Mouse (Mus musculus) left cerebral cortex, adult 2 months (tissue): ENCODE measurements around the gene Fermt3. TPM values are rescaled to one million over a fixed set of nuclear protein-coding genes. Genes with fewer than 3 reads are reported as not detected.

Experiments
- DNase-seq, 2 experiments: peaks; one replicate each; pipeline ENCODE4 v3.0.0; 2021 to 2022; ENCODE audit warnings: low spot score in 2 of 2, mixed read lengths in 1 of 2; ENCODE audit errors: extremely low spot score in 1 of 2
- H3K27ac ChIP-seq: fragments of 200-600 bp; 2 replicates; pipeline ENCODE4 v1.8.1; 2022
- H3K4me3 ChIP-seq: fragments of 200-600 bp; 2 replicates; pipeline ENCODE4 v1.8.1; 2022
- CTCF ChIP-seq: fragments of 200-600 bp; IDR thresholded peaks from 2 replicates; pipeline ENCODE4 v1.8.1; 2022; ENCODE audit warnings: antibody characterized with exemption, mild to moderate bottlenecking, moderate library complexity
- intact Hi-C: fragments of 180-260 bp; cut with DNase I; formaldehyde crosslinking; loops from one replicate; pipeline ENCODE4 v1.15.1; 2025
- total RNA-seq, 2 experiments: library from RNA; stranded (reverse); gene quantifications; 2 replicates each; pipeline ENCODE4 v1.2.3; 2021

The Fermt3 gene
- total RNA-seq, 2 experiments from 2014 or later: 3.6 to 4.8 TPM

DNA sequence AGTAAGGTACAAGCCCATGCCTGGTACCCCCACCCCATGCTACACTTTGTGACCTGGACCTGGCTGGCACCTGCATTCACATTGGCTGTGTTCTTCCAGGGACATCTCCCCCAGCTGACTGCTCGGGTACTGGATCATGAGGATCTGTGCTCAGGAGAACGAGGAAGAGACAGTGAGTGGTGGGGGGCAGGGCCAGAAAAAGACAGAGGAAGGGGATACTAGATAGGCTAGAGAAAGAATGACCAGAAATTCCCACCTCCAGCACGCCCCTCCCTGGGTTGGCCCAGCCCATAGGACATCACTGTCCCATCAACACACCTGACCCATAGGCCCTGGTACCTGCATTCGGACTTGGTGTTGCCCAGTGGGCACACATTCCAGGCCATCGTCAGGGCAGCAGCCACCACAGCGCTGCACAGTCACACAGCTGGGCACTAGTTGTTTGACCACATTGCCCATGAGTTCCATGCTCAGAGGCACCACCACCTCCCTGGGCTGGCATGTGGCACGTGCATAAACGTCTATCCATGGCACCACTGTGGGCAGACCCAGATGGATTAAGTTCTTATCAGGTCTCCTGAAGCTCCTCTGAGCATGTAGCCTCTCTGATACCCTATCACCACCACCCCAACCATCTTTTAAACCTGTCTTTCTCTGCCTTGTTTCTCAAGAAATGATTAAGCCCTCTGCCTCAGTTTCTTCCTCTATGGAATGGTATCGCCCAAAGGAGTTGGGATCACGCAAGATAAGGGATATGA is 33.1 kb downstream of the Fermt3 start:
- TF ChIP-seq CTCF: no peak
- intact Hi-C loops: no loop called here
- DNase-seq: no peak
- Histone ChIP-seq H3K4me3 (peak overlapping the region; percentile 78), H3K27ac (peak overlapping the region; percentile 97)

DNA sequence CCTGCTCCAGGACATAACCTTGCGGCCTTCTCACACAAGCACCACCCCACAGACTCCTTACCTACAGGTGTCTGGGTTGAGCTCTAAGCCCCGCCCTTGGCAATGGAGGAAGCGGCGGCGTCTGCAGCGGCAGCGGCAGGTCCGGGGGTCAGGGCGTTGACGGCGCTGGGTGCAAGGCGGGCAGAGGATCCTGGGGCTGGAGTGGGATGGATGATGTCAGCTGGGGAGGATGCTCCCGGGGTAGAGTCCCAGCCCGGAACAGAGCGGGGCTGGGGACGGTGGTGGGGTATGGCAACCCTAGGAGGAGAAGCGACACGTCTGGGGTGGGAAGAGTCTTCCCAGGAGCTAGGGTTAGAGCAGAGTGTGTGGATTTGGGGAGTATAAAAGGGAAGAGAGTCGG is 34.0 kb downstream of the Fermt3 start:
- H3K4me3 ChIP-seq: no peak overlapping the region
- intact Hi-C loops: no loop called here
- no peak for DNase-seq
- no peak for TF ChIP-seq CTCF
- H3K27ac ChIP-seq: no peak overlapping the region

DNA sequence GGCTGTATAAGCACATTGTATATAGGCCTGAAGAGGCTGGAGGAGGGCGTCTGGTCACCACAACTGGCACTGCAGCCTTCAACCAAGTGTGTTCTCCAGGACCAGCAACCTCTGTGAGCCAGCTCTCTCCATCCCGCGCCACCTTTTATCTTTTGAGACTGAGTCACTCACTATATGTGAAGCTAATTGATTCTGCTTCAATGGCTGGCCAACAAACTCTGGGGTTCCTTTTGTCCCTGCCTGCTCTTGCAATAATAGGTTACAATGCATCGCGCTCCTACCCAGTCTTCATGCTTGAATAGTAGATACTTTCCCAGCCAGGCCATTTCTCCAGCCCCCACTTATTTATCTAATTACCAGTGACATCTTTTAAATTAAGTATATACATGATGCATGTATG is 35.6 kb downstream of the Fermt3 start:
- Histone ChIP-seq H3K27ac (no peak overlapping the region), H3K4me3 (no peak overlapping the region)
- intact Hi-C loops: no loop called here
- no peak for TF ChIP-seq CTCF
- DNase-seq: no peak

DNA sequence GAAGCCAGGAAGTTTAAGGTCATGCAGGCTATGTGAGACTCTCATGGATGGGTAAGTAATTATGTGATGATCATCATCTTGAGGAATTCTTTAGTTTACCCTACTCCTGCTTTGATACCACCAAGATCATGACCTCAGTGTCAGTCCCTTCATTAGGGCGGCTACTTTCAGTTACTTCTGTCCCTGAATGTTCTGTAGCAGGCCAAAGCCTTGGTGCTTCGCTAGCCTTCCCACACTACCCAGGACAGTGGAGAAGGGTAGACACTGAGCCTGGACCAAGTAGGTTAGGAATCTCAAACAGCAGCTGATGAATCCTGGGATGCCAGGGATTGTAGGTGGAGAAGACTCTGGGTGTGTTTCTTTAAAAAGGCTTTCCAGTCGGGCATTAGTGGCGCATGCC is 37.8 kb downstream of the Fermt3 start:
- no peak for DNase-seq
- no peak overlapping the region for H3K4me3 ChIP-seq
- no peak overlapping the region; the same call in 1 of the 2 replicates for H3K27ac ChIP-seq
- intact Hi-C loops: no loop called here
- no peak for TF ChIP-seq CTCF

DNA sequence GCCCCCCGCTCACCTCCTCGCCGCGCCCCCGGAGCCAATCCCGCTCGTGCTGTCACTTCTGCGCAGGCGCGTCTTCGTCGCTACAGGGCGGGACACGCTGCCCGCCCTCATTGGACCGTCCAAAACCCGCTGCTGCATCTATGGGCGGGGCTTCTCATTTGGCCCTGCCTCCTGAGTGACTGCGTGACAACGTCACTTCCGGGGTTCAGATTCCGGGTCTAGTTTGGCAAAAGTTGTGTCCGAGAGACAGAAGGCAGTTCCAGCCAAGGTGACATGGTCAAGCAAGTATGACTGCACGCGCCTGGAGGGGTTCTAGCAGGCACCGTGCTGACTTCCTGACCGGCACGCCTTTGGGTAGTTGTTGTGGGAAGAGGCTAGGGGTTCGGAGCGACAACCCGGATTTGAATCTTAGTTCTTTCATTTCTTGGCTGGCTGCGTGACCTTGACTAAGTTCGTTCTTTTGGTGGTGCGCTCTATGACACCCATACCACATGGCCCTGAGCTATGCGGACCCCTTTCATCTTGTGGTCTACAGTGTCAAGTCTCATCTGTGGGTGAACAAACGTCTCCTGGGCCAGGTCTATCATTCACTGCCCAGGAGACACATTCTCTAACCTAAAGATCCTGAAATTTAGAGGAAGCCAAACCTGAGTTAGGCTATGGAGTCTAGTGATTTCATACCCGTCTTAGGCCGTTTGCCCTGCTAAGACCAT is 38.7 kb downstream of the Fermt3 start, which contains the start of gene Fkbp2:
Fkbp2 (minus strand) TSS at position 121 of the 713 bp plus-strand sequence.
- DNase-seq: peak; percentile 97 to 98
- Histone ChIP-seq H3K4me3 (peak within 1 kb of the TSS; percentile 91), H3K27ac (peak within 1 kb of the TSS; percentile 99)
- intact Hi-C loops: no loop called here
- no peak for TF ChIP-seq CTCF

DNA sequence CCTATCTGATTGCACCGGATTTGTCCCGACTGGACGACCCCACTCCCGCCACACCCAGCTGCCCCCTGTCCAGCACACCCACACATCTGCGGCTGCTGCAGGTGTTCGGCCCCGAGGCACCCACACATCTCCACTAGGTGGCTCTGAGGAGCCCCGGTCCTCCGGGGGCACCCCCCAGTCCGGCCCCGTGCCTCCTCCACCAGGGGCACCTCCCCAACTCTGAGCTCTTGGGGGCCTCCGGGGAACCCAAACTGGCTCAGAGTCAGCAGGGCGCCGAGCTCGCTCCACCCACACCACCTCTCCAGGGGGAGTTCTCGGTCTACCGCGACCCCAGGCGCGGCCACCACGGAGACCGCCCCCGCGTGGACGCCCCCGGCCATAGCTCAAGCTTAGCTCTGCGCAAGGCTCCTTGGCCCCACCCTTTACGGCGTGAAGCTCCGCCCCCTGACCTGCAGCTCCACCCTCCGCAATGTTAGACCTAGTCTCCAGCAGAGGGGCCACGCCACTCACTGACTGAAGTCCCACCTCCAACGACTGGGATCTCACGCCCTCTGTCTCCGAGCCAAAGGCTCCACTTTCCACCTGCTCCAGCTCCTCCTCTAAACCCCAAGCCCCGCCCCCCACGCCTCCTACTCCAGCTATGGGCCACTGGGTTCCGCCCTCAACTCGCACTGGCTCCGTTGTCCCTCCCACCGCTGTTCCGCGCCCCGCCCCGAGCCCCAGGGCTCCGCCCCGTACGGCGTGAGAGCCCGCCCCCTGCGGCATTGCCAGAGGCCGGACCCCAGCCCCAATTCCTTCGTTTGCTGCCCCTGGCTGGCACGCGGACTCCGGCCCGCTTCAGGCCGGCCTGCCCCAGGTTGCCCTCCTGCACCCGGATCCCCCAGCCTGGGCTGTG is 39.5 kb downstream of the Fermt3 start:
- Histone ChIP-seq H3K4me3 (peak overlapping the region; percentile 91), H3K27ac (peak overlapping the region; percentile 99)
- peak; percentile 66 for TF ChIP-seq CTCF
- intact Hi-C loops: loop anchor here (2.0 to 5.0 kb wide), 2 partner anchors 37 to 57 kb away; partner anchors contain the start of genes Bad and Gpr137
- peak; percentile 98 to 100 for DNase-seq

DNA sequence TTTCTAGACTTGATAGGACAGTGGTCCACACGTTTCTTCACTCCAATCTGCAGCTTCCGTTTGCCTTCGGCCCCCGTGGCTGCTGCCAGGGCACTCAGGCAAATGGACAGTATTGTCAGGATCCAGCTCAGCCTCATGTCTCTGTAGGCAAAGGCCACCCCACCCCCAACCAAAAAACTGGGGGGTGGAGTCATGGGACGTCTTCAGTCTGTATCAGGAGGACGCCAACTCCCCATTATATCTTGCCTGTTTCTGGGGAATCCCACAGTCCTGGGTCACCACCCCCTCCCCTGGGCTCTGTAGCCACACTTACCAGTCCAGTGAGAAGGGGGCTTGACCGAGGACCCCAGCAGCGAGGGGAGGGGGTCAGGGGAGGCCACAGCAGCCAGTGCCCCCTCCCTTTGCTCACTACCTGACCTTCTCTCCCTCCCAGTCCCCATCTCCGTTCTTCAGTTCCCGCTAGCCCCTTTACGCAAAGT is 40.2 kb downstream of the Fermt3 start:
- intact Hi-C loops: loop anchor here (2.0 to 5.0 kb wide), 2 partner anchors 37 to 56 kb away; partner anchors contain the start of genes Bad and Gpr137
- DNase-seq: peak; percentile 43
- Histone ChIP-seq H3K4me3 (peak overlapping the region; percentile 91), H3K27ac (peak overlapping the region; percentile 99)
- TF ChIP-seq CTCF: no peak

DNA sequence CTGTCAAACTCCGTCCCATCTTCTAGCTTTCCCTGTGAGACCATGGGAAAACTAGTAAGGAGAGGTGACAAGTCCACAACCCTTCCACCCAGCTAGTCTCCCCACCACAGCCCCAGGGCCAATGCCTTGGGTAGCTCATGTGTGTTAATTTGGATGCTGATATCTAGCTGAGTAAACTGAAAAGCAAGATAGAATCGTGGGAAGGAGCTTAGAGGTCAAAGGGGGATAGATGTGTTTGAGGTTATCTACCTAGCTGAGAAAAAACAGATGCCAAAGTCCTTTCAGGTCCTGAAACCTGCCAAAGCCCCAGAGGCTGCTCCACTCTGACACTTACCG is 40.7 kb downstream of the Fermt3 start:
- intact Hi-C loops: loop anchor here (2.0 to 5.0 kb wide), 2 partner anchors 36 to 56 kb away; partner anchors contain the start of genes Bad and Gpr137
- DNase-seq: no peak
- H3K27ac ChIP-seq: peak overlapping the region; percentile 99; the same call in 1 of the 2 replicates
- TF ChIP-seq CTCF: no peak
- H3K4me3 ChIP-seq: peak overlapping the region; percentile 91

DNA sequence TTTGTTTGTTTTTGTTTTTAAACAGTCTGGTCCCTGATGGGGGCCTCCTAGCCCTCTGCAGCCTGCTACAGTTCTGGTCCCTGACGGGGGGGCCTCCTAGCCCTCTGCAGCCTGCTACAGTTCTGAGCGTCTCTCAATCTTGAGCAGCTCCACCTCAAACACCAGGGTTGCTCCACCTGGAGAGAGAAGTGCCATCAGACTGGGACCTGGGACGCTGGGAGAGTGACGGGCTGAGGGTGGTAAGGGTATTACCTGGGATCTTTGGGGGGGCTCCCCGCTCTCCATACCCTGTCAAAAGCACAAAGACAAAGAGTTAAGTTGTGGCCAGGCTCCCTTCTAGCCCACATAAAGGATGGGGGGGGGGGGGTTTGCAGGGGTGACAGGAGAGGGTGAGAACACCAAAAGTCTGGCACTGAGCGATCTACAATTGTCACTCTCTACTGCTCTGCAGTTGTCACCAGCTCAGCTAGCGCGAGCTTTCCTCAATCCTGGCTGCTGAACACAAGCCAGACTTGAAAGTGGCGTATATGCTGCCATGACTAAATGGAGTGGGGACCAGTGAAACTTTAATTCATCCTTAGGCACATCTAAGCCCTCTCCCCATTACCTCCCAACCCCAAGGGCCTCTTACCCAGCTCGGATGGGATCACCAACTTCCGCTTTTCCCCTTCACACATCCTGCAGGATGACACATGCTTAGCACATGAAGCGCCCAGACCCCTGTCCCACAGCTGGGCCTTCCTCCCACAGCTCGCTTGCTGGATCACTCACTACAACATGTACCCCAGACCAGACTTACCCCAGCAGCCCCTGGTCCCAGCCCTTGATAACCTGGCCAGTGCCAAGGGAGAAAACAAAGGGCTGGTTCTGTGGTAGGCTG is 41.3 kb downstream of the Fermt3 start:
- no peak for DNase-seq
- intact Hi-C loops: loop anchor here (2.0 to 5.0 kb wide), 2 partner anchors 36 to 55 kb away; partner anchors contain the start of genes Bad and Gpr137
- Histone ChIP-seq H3K4me3 (peak overlapping the region; percentile 91), H3K27ac (peak overlapping the region; percentile 99; the same call in 1 of the 2 replicates)
- TF ChIP-seq CTCF: no peak
